In the genomic region with DNA sequence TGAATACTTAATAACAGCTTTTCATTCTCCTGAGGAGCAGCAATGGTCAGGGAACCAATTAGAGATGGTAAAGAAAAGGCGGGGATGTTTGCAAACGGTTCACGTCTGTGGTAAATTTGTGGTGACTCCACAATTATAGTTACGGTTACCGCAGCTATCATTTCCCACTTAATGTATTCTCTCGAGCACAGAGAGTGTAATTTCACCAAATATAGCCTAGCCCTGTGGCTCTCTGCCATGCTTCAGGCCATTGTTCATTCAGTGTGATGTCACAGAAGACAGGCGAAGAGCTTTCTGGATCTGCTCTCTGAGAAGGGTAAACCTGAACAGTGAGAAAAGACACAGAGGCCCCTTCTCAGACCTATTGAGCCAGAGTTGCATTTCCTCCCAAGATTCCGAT, we compare ENCODE assay signal across 26 mouse cellular contexts.
"Had no signal": no experiment of that assay in that cellular context is flagged by ENCODE, and none has a peak within 500 bp of the region (broad histone marks: within the 10 kb centered on the region; RNA-seq: fewer than 3 reads in every experiment).

No protein-coding gene starts in this region.

- H3K9me3 ChIP-seq: heart, embryonic 13.5 days; heart, embryonic 15.5 days; hindbrain, embryonic 13.5 days; hindbrain, embryonic 15.5 days; kidney, embryonic 15.5 days; limb, embryonic 13.5 days; limb, embryonic 15.5 days had no signal

- H3K27ac ChIP-seq: heart, adult 2 months; heart, embryonic 13.5 days; heart, embryonic 15.5 days; hindbrain, embryonic 13.5 days; hindbrain, embryonic 15.5 days; hindbrain, postnatal 0 days; kidney, embryonic 15.5 days; kidney, postnatal 0 days; limb, embryonic 13.5 days; limb, embryonic 15.5 days; liver, embryonic 12.5 days; liver, embryonic 14.5 days had no signal

- H3K4me2 ChIP-seq: heart, embryonic 11.5 days; heart, embryonic 13.5 days; heart, embryonic 15.5 days; hindbrain, embryonic 13.5 days; hindbrain, embryonic 15.5 days; kidney, embryonic 15.5 days; limb, embryonic 13.5 days; limb, embryonic 15.5 days; liver, embryonic 12.5 days had no signal

- H3K27me3 ChIP-seq: heart, embryonic 13.5 days; heart, embryonic 15.5 days; hindbrain, embryonic 13.5 days; hindbrain, embryonic 15.5 days; kidney, embryonic 15.5 days; limb, embryonic 13.5 days; limb, embryonic 15.5 days; liver, embryonic 12.5 days had no signal

- H3K36me3 ChIP-seq: heart, embryonic 13.5 days; heart, embryonic 15.5 days; hindbrain, embryonic 13.5 days; hindbrain, embryonic 15.5 days; kidney, embryonic 15.5 days; limb, embryonic 13.5 days; limb, embryonic 15.5 days; liver, embryonic 12.5 days had no signal

- H3K4me3 ChIP-seq: heart, adult 2 months; heart, embryonic 13.5 days; heart, embryonic 15.5 days; hindbrain, embryonic 13.5 days; hindbrain, embryonic 15.5 days; kidney, embryonic 15.5 days; limb, embryonic 13.5 days; limb, embryonic 15.5 days; liver, embryonic 12.5 days had no signal

- DNase-seq: gastrocnemius, postnatal 14 days; gastrocnemius, postnatal 36 days; heart, adult 2 months; heart, postnatal 14 days; heart, postnatal 36 days; kidney, adult 11 months; kidney, adult 2 months; kidney, adult 9 months; kidney, postnatal 14 days; kidney, postnatal 36 days; layer of hippocampus, adult 9-11 months; layer of hippocampus, postnatal 36 days; left cerebral cortex, postnatal 4 days had no signal

- H3K4me1 ChIP-seq: heart, embryonic 15.5 days; hindbrain, embryonic 15.5 days; kidney, embryonic 15.5 days; limb, embryonic 13.5 days; limb, embryonic 15.5 days; liver, embryonic 12.5 days had no signal

- H3K9ac ChIP-seq: heart, embryonic 13.5 days; heart, embryonic 15.5 days; hindbrain, embryonic 13.5 days; hindbrain, embryonic 15.5 days; kidney, embryonic 15.5 days; limb, embryonic 13.5 days; limb, embryonic 15.5 days; liver, embryonic 12.5 days; liver, embryonic 14.5 days had no signal

- ATAC-seq: hindbrain, postnatal 0 days; intestine, embryonic 16.5 days; liver, embryonic 12.5 days had no signal
